Mouse (Mus musculus): ENCODE measurements around the gene Kctd13. TPM values are rescaled to one million over a fixed set of nuclear protein-coding genes. Genes with fewer than 3 reads are reported as not detected.

The Kctd13 gene
- polyA plus RNA-seq, 1 experiment, result 9.1 TPM

GRCm38 (mm10) chr7:126951741-126952140 lies 23.1 kb downstream of the Kctd13 start:
- Histone ChIP-seq H3K4me1 (ENCODE audit: control insufficient read depth, insufficient read depth, low read length) (no peaks in the 10 kb centered on the region), H3K27ac (ENCODE audit: insufficient read depth, low read length) (no peak overlapping the region), H3K4me3 (ENCODE audit: insufficient read depth, low read length) (no peak overlapping the region)
- TF ChIP-seq POLR2A (IDR thresholded peaks at IDR 0.05; ENCODE audit: low read depth, low read length) (no peak), CTCF (IDR thresholded peaks at IDR 0.05; ENCODE audit: borderline replicate concordance, insufficient read depth, low read length) (no peak)

- Histone ChIP-seq H3K27ac (ENCODE audit: insufficient read depth, low read length) (no peak overlapping the region), H3K4me3 (ENCODE audit: insufficient read depth, low read length) (no peak overlapping the region), H3K4me1 (ENCODE audit: control insufficient read depth, insufficient read depth, low read length) (no peaks in the 10 kb centered on the region)
- TF ChIP-seq POLR2A (IDR thresholded peaks at IDR 0.05; ENCODE audit: low read depth, low read length) (no peak), CTCF (IDR thresholded peaks at IDR 0.05; ENCODE audit: borderline replicate concordance, insufficient read depth, low read length) (no peak)
Measured at GRCm38 (mm10) chr7:126952646-126953045, 24.0 kb downstream of the Kctd13 start.

- TF ChIP-seq CTCF (IDR thresholded peaks at IDR 0.05; ENCODE audit: borderline replicate concordance, insufficient read depth, low read length) (no peak), POLR2A (IDR thresholded peaks at IDR 0.05; ENCODE audit: low read depth, low read length) (no peak)
- Histone ChIP-seq H3K27ac (ENCODE audit: insufficient read depth, low read length) (no peak overlapping the region), H3K4me1 (ENCODE audit: control insufficient read depth, insufficient read depth, low read length) (no peaks in the 10 kb centered on the region), H3K4me3 (ENCODE audit: insufficient read depth, low read length) (no peak overlapping the region)
Measured at GRCm38 (mm10) chr7:126955125-126955524, 26.4 kb downstream of the Kctd13 start.

- no peaks in the 10 kb centered on the region for H3K4me1 ChIP-seq (ENCODE audit: control insufficient read depth, insufficient read depth, low read length)
- H3K27ac ChIP-seq (ENCODE audit: insufficient read depth, low read length), result no peak overlapping the region
- H3K4me3 ChIP-seq (ENCODE audit: insufficient read depth, low read length), result no peak overlapping the region
- TF ChIP-seq POLR2A (IDR thresholded peaks at IDR 0.05; ENCODE audit: low read depth, low read length) (no peak), CTCF (IDR thresholded peaks at IDR 0.05; ENCODE audit: borderline replicate concordance, insufficient read depth, low read length) (no peak)
Measured at GRCm38 (mm10) chr7:126959780-126960179, 31.1 kb downstream of the Kctd13 start.

- no peak overlapping the region for H3K27ac ChIP-seq (ENCODE audit: insufficient read depth, low read length)
- H3K4me3 ChIP-seq (ENCODE audit: insufficient read depth, low read length), result no peak overlapping the region
- no peak for TF ChIP-seq POLR2A (IDR thresholded peaks at IDR 0.05; ENCODE audit: low read depth, low read length)
- TF ChIP-seq CTCF (IDR thresholded peaks at IDR 0.05; ENCODE audit: borderline replicate concordance, insufficient read depth, low read length), result no peak
- no peaks in the 10 kb centered on the region for H3K4me1 ChIP-seq (ENCODE audit: control insufficient read depth, insufficient read depth, low read length)
Measured at GRCm38 (mm10) chr7:126961095-126961494, 32.4 kb downstream of the Kctd13 start.

GRCm38 (mm10) chr7:126961965-126962364 lies 33.3 kb downstream of the Kctd13 start:
- Histone ChIP-seq H3K4me3 (ENCODE audit: insufficient read depth, low read length) (no peak overlapping the region), H3K27ac (ENCODE audit: insufficient read depth, low read length) (no peak overlapping the region), H3K4me1 (ENCODE audit: control insufficient read depth, insufficient read depth, low read length) (no peaks in the 10 kb centered on the region)
- TF ChIP-seq CTCF (IDR thresholded peaks at IDR 0.05; ENCODE audit: borderline replicate concordance, insufficient read depth, low read length) (no peak), POLR2A (IDR thresholded peaks at IDR 0.05; ENCODE audit: low read depth, low read length) (no peak)

GRCm38 (mm10) chr7:126963548-126964286 lies 35.0 kb downstream of the Kctd13 start:
- H3K27ac ChIP-seq (ENCODE audit: insufficient read depth, low read length), result no peak overlapping the region
- TF ChIP-seq POLR2A (IDR thresholded peaks at IDR 0.05; ENCODE audit: low read depth, low read length), result no peak
- TF ChIP-seq CTCF (IDR thresholded peaks at IDR 0.05; ENCODE audit: borderline replicate concordance, insufficient read depth, low read length), result peak; percentile 53; the same call in 1 of the 2 replicates
- H3K4me3 ChIP-seq (ENCODE audit: insufficient read depth, low read length), result no peak overlapping the region
- H3K4me1 ChIP-seq (ENCODE audit: control insufficient read depth, insufficient read depth, low read length), result no peaks in the 10 kb centered on the region

- H3K4me1 ChIP-seq (ENCODE audit: control insufficient read depth, insufficient read depth, low read length), result no peaks in the 10 kb centered on the region
- H3K27ac ChIP-seq (ENCODE audit: insufficient read depth, low read length), result no peak overlapping the region
Measured at GRCm38 (mm10) chr7:126965568-126965967, 36.9 kb downstream of the Kctd13 start.

GRCm38 (mm10) chr7:126967361-126967760 lies 38.7 kb downstream of the Kctd13 start:
- Histone ChIP-seq H3K4me3 (ENCODE audit: insufficient read depth, low read length) (no peak overlapping the region), H3K27ac (ENCODE audit: insufficient read depth, low read length) (no peak overlapping the region), H3K4me1 (ENCODE audit: control insufficient read depth, insufficient read depth, low read length) (no peaks in the 10 kb centered on the region)
- TF ChIP-seq POLR2A (IDR thresholded peaks at IDR 0.05; ENCODE audit: low read depth, low read length), result no peak
- no peak for TF ChIP-seq CTCF (IDR thresholded peaks at IDR 0.05; ENCODE audit: borderline replicate concordance, insufficient read depth, low read length)

More at GRCm38 (mm10) chr7:126965568-126965967, 36.9 kb downstream of the Kctd13 start:
- TF ChIP-seq CTCF (IDR thresholded peaks at IDR 0.05; ENCODE audit: borderline replicate concordance, insufficient read depth, low read length) (no peak), POLR2A (IDR thresholded peaks at IDR 0.05; ENCODE audit: low read depth, low read length) (no peak)
- H3K4me3 ChIP-seq (ENCODE audit: insufficient read depth, low read length), result no peak overlapping the region

- TF ChIP-seq POLR2A (IDR thresholded peaks at IDR 0.05; ENCODE audit: low read depth, low read length), result no peak
- no peak for TF ChIP-seq CTCF (IDR thresholded peaks at IDR 0.05; ENCODE audit: borderline replicate concordance, insufficient read depth, low read length)
- Histone ChIP-seq H3K4me1 (ENCODE audit: control insufficient read depth, insufficient read depth, low read length) (no peaks in the 10 kb centered on the region), H3K4me3 (ENCODE audit: insufficient read depth, low read length) (no peak overlapping the region), H3K27ac (ENCODE audit: insufficient read depth, low read length) (no peak overlapping the region)
Measured at GRCm38 (mm10) chr7:126975493-126975892, 46.8 kb downstream of the Kctd13 start.

GRCm38 (mm10) chr7:126975893-126975949 lies 47.0 kb downstream of the Kctd13 start, which contains the start of gene Cdipt:
Gene Cdipt (plus strand): TSS chr7:126975914.
- Histone ChIP-seq H3K4me1 (ENCODE audit: control insufficient read depth, insufficient read depth, low read length) (no peaks in the 10 kb centered on the region), H3K27ac (ENCODE audit: insufficient read depth, low read length) (peak within 1 kb of the TSS; percentile 97), H3K4me3 (ENCODE audit: insufficient read depth, low read length) (peak within 1 kb of the TSS; percentile 98)
- TF ChIP-seq POLR2A (IDR thresholded peaks at IDR 0.05; ENCODE audit: low read depth, low read length), result no peak; the same call in 1 of the 2 replicates
- TF ChIP-seq CTCF (IDR thresholded peaks at IDR 0.05; ENCODE audit: borderline replicate concordance, insufficient read depth, low read length), result no peak

Data from embryonic fibroblast, embryonic 13.5 days (primary cell).